Mouse (Mus musculus) lung, postnatal 25 days (tissue): ENCODE data around the gene Nbl1.

Source experiments
- DNase-seq: peaks from one replicate; pipeline ENCODE4 v3.0.0; 2022; ENCODE audit warnings: low spot score

The Nbl1 gene

DNA sequence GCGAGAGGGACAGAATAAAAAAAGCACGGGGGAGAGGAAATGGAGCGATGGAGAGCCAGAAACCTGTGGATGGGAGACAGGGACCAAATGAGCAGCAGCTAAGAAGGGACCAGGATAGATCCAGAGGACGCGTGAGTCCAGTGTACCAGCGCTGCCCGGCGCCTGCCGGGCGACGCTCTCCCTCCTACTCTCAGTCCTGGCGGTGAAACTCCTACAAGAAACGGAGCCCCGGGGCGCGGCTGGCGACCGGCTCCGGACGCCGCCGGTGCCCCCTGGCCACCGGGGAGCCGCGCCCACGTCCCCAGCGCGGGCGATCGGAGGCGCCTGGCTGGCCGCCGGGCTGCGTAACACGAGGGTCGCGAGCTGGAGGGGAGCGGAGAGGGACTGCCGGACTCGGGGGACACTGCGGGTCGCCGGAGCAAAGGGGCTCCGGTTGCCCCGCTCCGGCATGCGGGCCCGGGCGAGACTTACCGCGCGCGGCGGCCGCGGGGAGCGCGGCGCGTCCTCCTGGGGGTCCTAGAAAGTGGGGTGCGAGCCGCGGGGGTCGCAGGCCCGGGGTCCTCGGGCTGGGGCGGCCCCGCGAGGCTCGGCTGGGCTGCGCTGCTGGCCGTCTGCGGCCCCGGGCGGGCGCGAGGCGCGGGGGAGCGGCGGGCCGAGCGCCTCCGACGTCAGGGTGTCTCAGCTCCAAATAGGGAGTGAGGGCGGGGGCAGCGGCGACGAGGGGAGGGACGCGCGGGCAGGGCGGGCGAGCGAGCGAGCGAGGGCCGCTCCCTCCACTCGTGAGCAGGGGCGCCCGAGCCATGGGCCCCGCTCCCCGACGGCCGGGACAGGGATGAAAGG lies at the start of gene Nbl1:
Nbl1 (minus strand) TSS at position 638 of the 840 bp plus-strand sequence.
- DNase-seq: peak; percentile 69

DNA sequence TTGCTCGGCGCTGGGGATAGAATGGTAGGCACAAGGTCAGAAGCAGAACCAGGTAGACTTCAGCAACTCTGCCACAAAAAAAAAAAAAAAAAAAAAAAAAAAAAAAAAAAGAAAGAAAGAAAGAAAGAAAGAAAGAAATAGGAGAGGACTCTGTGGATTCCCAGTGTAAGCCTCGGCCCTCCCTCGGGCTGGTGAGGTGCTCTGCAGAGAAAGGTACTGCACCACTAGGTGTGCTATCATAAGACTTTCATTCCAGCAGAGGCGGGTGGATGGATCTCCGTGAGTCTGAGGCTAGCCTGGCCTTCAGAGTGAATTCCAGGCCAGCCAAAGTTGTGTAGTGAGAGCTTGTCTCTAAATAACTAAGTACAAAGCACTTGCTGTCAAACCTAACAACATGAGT lies 49.0 kb upstream of the Nbl1 start:
- no peak for DNase-seq

- no peak for DNase-seq
Measured at GRCm38 (mm10) chr4:139140267-139140666, 47.5 kb upstream of the Nbl1 start.

DNA sequence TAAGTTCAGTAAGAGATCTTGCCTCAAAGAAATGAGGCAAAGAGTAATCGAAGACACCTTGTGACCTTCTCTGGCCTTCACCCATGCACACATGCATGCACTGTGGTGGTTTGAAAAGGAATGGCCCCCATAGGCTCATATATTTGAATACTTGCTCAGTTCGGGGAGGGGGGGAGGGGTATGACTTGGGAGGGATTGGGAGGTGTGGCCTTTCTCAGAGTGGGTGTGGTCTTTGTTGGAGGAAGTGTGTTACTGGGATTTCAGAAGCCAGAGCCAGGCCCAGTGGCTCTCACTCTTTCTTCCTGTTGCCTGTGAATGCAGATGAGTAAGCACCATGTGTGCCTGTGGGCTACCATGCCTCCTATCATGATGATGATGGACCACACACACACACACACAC lies 43.2 kb upstream of the Nbl1 start:
- no peak for DNase-seq

GRCm38 (mm10) chr4:139133109-139133508 lies 40.3 kb upstream of the Nbl1 start:
- DNase-seq: no peak

DNA sequence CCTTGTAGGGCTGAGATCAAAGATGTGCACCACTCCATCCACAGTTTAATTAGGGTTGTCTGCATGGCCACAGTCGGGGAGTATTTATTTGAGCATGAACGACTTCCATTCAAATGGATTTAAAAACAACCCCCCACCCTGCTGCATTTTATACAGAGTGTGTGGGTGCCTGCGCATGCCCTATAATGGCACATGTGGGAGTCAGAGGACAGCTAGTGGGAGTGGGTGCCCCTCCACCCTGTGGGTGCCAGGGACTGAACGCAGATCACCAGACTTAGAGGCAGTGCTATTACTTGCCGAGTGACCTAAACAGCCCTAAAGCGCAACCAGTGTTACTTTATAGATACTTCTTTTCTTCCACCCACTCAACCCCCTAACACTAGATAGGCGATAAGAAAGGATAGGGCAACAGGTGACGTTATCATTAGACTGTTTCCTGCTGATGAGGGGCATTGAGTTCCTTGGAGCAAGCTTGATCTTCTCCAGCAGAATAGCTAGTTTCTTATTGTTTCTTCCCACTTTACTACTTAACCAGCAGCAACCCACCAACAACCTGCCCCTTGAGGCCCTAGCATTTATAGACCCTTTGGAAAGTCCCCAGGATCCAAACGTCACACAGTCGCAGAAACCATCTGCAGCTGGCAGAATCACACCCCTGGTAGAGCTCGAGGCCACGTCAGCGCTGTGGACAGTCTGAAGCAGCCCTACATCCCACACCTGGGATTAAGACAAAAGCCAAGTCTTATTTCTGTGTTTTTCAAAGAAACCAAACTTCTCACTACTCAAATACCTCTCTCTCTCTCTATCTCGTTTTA lies 39.3 kb upstream of the Nbl1 start:
- no peak for DNase-seq

DNA sequence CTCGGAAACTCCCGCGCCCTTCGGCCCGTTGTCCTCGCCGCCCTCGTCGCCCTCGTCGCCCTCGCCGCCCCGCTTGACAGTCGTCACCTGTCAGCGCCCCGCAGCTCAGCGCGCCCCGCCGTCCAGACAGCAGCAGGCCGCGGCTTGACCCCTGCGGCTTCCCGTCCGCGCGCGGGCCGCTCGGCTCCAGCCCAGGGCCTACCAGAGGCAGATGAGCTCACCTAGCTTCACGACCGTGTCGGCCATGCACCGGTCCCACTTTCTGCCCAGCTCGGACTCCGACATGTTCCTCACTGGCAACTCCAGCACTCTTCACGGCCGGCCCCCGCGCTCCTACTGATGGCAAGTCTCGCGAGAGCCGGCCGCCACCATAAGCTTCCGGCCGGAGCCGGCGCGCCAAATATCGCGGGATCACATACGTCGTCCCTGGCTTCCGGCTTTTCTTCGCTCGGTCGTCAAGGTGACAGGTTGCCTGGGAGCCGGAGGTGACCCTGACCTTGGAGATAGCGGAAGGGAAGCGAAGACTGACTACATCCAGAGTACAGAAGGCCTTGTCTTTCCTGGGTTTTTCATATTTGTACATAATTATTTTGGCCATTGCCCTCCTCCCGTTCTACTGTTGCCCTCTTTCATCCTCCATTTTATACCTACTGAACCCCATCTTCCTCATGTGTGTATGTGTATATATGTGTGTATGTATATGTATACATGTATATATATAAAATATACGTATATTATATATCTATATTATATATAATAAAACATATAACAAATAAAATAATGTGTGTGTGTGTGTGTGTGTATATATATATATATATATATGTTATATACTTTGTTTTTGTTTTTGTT lies 38.1 kb upstream of the Nbl1 start, which contains the start of gene Minos1:
Minos1 (minus strand) TSS at position 413 of the 849 bp plus-strand sequence.
- peak; percentile 97 for DNase-seq

DNA sequence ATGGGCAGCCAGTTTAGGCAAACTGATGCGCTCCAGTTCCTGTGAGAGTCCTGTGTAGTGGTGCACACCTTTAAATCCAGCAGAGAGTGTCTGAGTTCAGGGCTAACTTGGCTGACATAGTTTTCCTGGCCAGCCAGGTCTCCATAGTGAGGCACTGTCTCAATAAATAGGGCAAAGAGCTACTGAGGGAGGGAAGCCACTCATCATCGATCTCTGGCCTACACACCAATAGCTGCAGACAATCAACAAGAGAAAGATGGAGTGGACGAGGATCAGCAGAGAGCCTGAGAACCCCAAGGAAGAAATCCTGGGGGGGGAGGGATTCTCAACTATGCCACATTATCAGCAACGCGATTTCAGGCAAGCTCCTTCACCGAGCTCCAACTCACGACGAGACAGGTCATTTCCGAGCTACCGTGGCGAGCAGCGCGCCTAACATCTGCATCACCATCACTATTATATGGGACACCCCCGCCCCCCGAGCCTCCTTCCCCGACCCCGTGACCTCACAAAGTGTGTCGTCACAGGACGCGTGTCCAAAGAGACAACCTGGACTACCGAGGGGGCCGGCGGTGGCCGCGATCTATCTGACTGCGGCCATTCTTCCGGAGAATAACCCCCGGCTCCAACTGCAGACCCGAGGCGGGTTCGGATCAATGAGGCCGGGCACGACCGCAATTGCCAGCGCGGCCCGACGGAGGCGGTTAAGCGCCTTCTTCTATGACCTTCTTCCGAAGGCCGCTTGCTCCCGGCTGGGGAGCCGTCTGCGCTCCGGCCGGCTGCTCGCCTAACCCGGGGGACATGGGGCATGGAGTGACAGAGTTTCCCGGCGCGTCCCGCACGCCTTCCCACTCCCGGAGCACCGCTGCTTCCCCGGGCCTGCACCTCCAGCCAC lies 37.3 kb upstream of the Nbl1 start:
- DNase-seq: no peak

GRCm38 (mm10) chr4:139126475-139126874 lies 33.7 kb upstream of the Nbl1 start:
- DNase-seq: no peak

DNA sequence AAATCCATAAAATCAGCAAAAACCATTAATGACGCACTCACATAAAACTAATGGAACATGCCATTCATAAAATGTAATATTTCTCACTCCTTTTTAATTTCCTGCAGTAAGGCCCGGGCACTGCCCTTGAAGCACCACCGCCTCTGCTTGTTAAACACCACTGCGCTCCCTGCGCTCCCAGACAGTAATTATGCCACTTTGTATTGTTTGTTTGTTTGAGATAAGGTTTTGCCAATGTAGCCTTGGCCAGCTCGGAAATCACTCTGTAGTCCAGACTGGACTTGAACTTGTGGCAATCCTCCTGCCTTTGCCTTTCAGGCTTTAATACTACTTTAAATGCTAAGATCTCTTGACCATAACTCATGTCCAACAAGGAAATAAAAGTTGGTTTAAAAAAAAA lies 32.1 kb upstream of the Nbl1 start:
- no peak for DNase-seq

- no peak for DNase-seq
Measured at GRCm38 (mm10) chr4:139122557-139122956, 29.8 kb upstream of the Nbl1 start.

GRCm38 (mm10) chr4:139120998-139121397 lies 28.2 kb upstream of the Nbl1 start:
- no peak for DNase-seq

DNA sequence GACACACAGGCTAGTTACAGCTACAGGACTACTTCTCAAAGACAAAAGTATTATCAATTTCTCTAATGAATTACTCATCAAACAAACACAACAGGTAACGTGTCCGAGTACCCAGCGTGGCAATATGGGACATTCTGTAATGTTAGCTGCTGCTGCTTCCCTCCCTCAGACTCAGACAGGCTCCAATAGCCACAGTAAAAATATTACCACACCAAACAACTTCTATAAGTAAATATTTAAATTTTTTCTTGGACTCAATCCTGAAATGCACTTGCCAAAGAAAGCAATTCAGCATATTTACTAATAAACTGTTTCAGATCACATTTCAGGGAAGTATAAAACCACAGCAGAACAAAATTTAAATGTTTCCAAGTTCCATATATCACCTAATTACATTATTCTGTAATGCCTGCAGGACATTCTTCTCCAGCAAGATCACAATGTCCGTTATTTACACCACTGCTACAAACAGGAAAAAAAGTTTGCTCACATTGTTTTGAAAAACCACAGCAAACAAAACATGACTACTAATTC lies 27.6 kb upstream of the Nbl1 start:
- no peak for DNase-seq

DNA sequence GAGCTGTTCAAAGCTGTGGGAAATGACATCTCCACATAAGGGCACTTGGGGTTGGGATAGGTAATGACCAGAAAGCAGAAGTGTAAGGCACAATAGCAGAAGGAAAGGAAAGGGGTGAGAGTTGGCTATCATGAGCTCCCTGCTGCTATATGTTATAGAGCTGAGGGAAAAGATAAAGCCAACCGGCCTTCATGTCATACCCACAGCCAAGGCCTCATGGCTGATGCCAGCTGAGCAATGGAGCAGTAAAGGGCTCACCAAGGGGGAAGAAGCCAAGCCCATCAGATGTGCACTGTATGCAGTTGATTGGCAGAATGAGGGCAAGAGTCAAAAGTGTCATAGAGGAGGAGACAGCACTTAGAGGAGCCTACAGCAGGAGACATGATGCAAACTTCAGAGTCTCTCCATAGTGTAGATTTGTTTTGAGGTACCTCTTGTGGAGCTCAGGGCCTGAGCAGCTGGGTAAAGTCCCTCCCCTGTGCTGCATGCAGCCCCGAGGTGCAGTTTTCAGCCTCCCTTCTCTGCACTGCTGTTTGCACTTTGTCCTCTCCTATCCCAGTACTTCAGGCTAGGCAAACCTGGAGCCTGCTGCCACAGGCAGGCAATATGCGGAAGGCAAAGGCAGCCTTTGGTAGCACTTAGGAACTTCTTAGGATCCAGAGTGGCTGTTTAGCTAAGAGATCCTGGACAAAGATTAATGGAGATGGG lies 23.7 kb upstream of the Nbl1 start:
- no peak for DNase-seq

DNA sequence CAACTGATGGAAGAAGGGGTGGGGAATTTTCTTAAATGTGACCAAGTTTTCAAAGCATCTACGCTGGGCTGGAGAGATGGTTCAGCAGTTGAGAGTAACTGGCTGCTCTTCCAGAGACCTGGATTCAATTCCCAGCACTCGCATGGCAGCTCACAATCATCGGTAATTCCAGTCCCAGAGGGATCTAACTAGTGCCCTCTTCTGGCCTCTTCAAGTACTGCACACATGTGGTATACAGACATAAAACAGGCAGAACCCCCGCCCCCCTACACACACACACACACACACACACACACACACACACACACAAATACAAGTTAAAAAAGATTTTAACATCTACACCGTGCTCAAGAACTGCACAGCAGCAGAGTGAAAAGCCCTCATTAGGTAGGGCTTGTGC lies 22.9 kb upstream of the Nbl1 start:
- no peak for DNase-seq

DNA sequence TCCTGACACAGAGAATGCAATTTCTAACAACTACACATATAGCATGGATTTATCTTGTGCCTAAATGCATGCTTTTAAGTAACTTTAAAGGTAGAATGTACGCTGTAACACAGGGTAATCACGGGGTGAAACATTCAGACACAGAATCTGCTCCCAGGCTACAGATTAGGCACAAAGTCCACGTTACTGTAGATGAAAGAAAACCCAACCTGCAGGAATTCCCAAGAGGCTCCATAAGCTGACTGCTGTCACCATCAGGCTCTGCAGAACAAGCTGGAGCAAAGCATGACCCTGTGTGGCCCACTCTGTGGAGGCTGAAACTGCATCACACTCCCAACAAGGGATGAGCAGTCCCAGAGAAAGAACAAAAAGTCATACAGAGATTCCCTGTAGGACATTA lies 19.7 kb upstream of the Nbl1 start:
- DNase-seq: no peak

- peak; percentile 42 for DNase-seq
Measured at GRCm38 (mm10) chr4:139111421-139111820, 18.6 kb upstream of the Nbl1 start.

- DNase-seq: no peak
Measured at GRCm38 (mm10) chr4:139110858-139111257, 18.1 kb upstream of the Nbl1 start.

GRCm38 (mm10) chr4:139105453-139105852 lies 12.7 kb upstream of the Nbl1 start:
- DNase-seq: no peak

DNA sequence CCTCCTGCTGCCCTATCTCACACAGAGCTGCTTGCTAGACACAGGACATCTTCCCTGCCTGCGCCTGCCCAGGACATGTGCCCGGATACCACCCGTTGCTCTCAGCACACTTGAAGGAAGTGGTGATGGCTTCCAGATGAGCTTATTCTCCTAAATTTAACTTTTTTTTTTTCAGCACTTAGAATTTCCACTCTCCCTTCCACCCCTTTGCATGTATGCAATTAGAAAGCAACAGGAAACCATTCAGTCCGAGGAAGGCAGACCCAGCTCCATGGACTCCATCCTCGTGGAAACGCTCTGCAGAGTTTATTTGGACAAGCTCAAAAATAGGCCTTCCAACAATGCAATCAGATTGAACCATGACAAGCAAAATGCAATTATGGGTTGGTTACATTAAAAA lies 8.8 kb upstream of the Nbl1 start:
- DNase-seq: no peak
